Mouse (Mus musculus) cerebellum, adult 11 months (tissue): ENCODE results near the gene Pip4k2a.

Experiments
- DNase-seq: peaks from one replicate; pipeline ENCODE4 v3.0.0; 2022

Gene Pip4k2a

GRCm38 (mm10) chr2:18831031-18831774, 166.7 kb downstream of the Pip4k2a start:
- DNase-seq = no peak

GRCm38 (mm10) chr2:18822711-18823110, 175.2 kb downstream of the Pip4k2a start:
- no peak for DNase-seq

GRCm38 (mm10) chr2:18821451-18822379, 176.2 kb downstream of the Pip4k2a start:
- DNase-seq = no peak

- no peak for DNase-seq
Observed at GRCm38 (mm10) chr2:18819520-18819919, 178.4 kb downstream of the Pip4k2a start.

- DNase-seq = no peak
Observed at GRCm38 (mm10) chr2:18816036-18816435, 181.9 kb downstream of the Pip4k2a start.

- DNase-seq = no peak
Observed at GRCm38 (mm10) chr2:18815336-18815965, 182.5 kb downstream of the Pip4k2a start.

- no peak for DNase-seq
Observed at GRCm38 (mm10) chr2:18814447-18814804, 183.5 kb downstream of the Pip4k2a start.

- no peak for DNase-seq
Observed at GRCm38 (mm10) chr2:18813683-18814446, 184.1 kb downstream of the Pip4k2a start.

GRCm38 (mm10) chr2:18807961-18808360, 190.0 kb downstream of the Pip4k2a start:
- DNase-seq = no peak

GRCm38 (mm10) chr2:18801281-18801862, 196.6 kb downstream of the Pip4k2a start:
- no peak for DNase-seq

- DNase-seq = no peak
Observed at GRCm38 (mm10) chr2:18800646-18801251, 197.2 kb downstream of the Pip4k2a start.

- peak; percentile 55 for DNase-seq
Observed at GRCm38 (mm10) chr2:18799966-18800645, 197.8 kb downstream of the Pip4k2a start.

GRCm38 (mm10) chr2:18799265-18799965, 198.5 kb downstream of the Pip4k2a start:
- no peak for DNase-seq

GRCm38 (mm10) chr2:18797776-18798175, 200.2 kb downstream of the Pip4k2a start:
- no peak for DNase-seq

- no peak for DNase-seq
Observed at GRCm38 (mm10) chr2:18794261-18794660, 203.7 kb downstream of the Pip4k2a start.
